8 mouse cellular contexts compared by ENCODE assay signal in the genomic region with DNA sequence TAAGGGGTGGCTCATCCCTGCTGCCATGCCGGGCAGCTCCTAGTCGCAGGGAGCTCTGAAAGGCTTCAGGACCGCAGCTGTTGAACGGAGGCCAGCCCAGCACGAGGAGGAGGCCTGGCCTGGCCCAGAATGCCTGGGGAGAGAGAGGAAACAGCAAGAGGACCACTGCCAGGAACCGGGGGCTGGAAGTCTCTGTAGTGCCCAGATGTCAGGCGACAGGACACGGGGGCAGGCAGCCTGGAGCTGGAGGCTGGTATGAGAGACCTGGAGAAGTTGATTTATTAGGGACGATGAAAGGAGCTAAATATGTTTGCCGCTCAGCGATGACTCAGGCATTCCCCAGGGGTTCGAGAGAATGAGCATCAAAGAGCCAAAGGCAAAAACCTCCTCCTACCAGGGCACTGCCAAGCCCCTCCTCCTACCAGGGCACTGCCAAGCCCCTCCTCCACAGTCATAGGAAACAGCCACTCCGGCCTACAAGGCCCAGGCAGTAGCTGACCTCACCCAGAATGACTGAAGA. TPM values are rescaled to one million over a fixed set of nuclear protein-coding genes. Genes with fewer than 3 reads are reported as not detected.
A peak's percentile ranks its signal among the peaks of the same experiment; 100 is the strongest.
DNase-seq lines count a peak whose midpoint lies in the region; ATAC-seq and TF ChIP-seq lines count a peak whose summit lies in the region.

No protein-coding gene starts in this region.

- H3K36me3 ChIP-seq in embryonic facial prominence, embryonic 15.5 days, result no peaks in the 10 kb centered on the region
- no peaks in the 10 kb centered on the region for H3K36me3 ChIP-seq in heart, embryonic 15.5 days
- no peaks in the 10 kb centered on the region for H3K36me3 ChIP-seq in kidney, postnatal 0 days (ENCODE audit: insufficient read depth, low read length)

- no peaks in the 10 kb centered on the region for H3K9me3 ChIP-seq in embryonic facial prominence, embryonic 15.5 days (replicated peaks)
- H3K9me3 ChIP-seq in heart, embryonic 15.5 days (replicated peaks), result no peaks in the 10 kb centered on the region
- H3K9me3 ChIP-seq in kidney, postnatal 0 days (replicated peaks; ENCODE audit: low read length), result no peaks in the 10 kb centered on the region

- no peak for TF ChIP-seq CTCF in kidney, postnatal 0 days (IDR thresholded peaks at IDR 0.05; ENCODE audit: low read depth)

- 0 out of 2 replicates have a peak overlapping the region, but pooled peaks have one; percentile 8 for H3K27ac ChIP-seq in embryonic facial prominence, embryonic 15.5 days (replicated peaks)
- H3K27ac ChIP-seq in heart, embryonic 15.5 days, result peak overlapping the region; percentile 48
- no peak overlapping the region for H3K27ac ChIP-seq in kidney, postnatal 0 days

- peaks cover 14% of the 10 kb centered on the region; the same call in 1 of the 2 replicates for H3K4me1 ChIP-seq in embryonic facial prominence, embryonic 15.5 days
- peaks cover 14% of the 10 kb centered on the region for H3K4me1 ChIP-seq in heart, embryonic 15.5 days (replicated peaks)
- no peaks in the 10 kb centered on the region for H3K4me1 ChIP-seq in kidney, postnatal 0 days (replicated peaks; ENCODE audit: insufficient read depth, low read length)

- no peak for ATAC-seq in embryonic facial prominence, embryonic 15.5 days (ENCODE audit: insufficient number of reproducible peaks, low FRiP score, low TSS enrichment, low read depth)
- peak; percentile 79 for ATAC-seq in heart, embryonic 15.5 days (replicated peaks; ENCODE audit: insufficient number of reproducible peaks, insufficient read depth, low FRiP score, low read depth)
- peak; percentile 72 for ATAC-seq in kidney, postnatal 0 days (replicated peaks; ENCODE audit: low FRiP score, low read depth)

- no peak overlapping the region for H3K9ac ChIP-seq in embryonic facial prominence, embryonic 15.5 days
- no peak overlapping the region for H3K9ac ChIP-seq in heart, embryonic 15.5 days
- H3K9ac ChIP-seq in kidney, postnatal 0 days (ENCODE audit: low read depth, low read length), result no peak overlapping the region

- no peak overlapping the region for H3K4me2 ChIP-seq in embryonic facial prominence, embryonic 15.5 days (replicated peaks)
- peak overlapping the region; percentile 31 for H3K4me2 ChIP-seq in heart, embryonic 15.5 days
- no peak overlapping the region for H3K4me2 ChIP-seq in kidney, postnatal 0 days (ENCODE audit: low read length)

- WGBS in embryonic facial prominence, embryonic 15.5 days, result 34% methylated on average over 13 of the region's 13 CpGs
- 27% methylated on average over 13 of the region's 13 CpGs for WGBS in heart, embryonic 15.5 days
- 30% methylated on average over 13 of the region's 13 CpGs for WGBS in kidney, postnatal 0 days

- H3K27me3 ChIP-seq in embryonic facial prominence, embryonic 15.5 days, result 0 out of 2 replicates have a peak, but pooled peaks cover 13% of the 10 kb centered on the region
- peaks cover 42% of the 10 kb centered on the region for H3K27me3 ChIP-seq in heart, embryonic 15.5 days
- H3K27me3 ChIP-seq in kidney, postnatal 0 days (ENCODE audit: insufficient read depth, low read length), result peaks cover 2% of the 10 kb centered on the region; the same call in 1 of the 2 replicates

- H3K4me3 ChIP-seq in embryonic facial prominence, embryonic 15.5 days (replicated peaks), result no peak overlapping the region
- H3K4me3 ChIP-seq in heart, embryonic 15.5 days, result no peak overlapping the region
- H3K4me3 ChIP-seq in kidney, postnatal 0 days (replicated peaks; ENCODE audit: low read depth, low read length), result no peak overlapping the region

- peak; percentile 34 to 53 for DNase-seq in right cerebral cortex, adult 2 months (ENCODE audit: low spot score in 2 of 2)
- no peak for DNase-seq in right cerebral cortex, postnatal 14 days
- DNase-seq in kidney, postnatal 0 days (ENCODE audit: low spot score), result peak; percentile 79
- DNase-seq in lung, postnatal 25 days (ENCODE audit: low spot score), result peak; percentile 87
- peak; percentile 66 for DNase-seq in telencephalon, adult 2 months (ENCODE audit: low read depth, low spot score)
- no peak for DNase-seq in thymus, postnatal 36 days

RNA-seq across cellular contexts. Expression of gene Cyth4, which starts 27.6 kb away (rescaled TPM):
- 13.8 and 14.3 TPM in 2 replicates for polyA plus RNA-seq in embryonic facial prominence, embryonic 15.5 days (2015; fragmentation: Nextera tagmentation; extraction: Ambion mirVana)
- polyA plus RNA-seq in heart, embryonic 15.5 days (2015; fragmentation: Nextera tagmentation; extraction: Ambion mirVana), result 5.5 and 11.7 TPM in 2 replicates
- 5.4 and 6.2 TPM in 2 replicates for polyA plus RNA-seq in kidney, postnatal 0 days (2015; fragmentation: Nextera tagmentation; extraction: Ambion mirVana)

RNA-seq across cellular contexts. Expression of gene Rac2, which starts 51.9 kb away (rescaled TPM):
- 34.6 and 37.1 TPM in 2 replicates for polyA plus RNA-seq in embryonic facial prominence, embryonic 15.5 days (2015; fragmentation: Nextera tagmentation; extraction: Ambion mirVana)
- 9.3 and 52.8 TPM in 2 replicates for polyA plus RNA-seq in heart, embryonic 15.5 days (2015; fragmentation: Nextera tagmentation; extraction: Ambion mirVana)
- 7.0 and 8.8 TPM in 2 replicates for polyA plus RNA-seq in kidney, postnatal 0 days (2015; fragmentation: Nextera tagmentation; extraction: Ambion mirVana)

Comparison
In these comparisons a context has a peak if more than half of its experiments do, and no peak if none do; other contexts are left out.
1. DNase-seq: peak in right cerebral cortex, adult 2 months (2 of 2), kidney, postnatal 0 days (single experiment), lung, postnatal 25 days (single experiment) and telencephalon, adult 2 months (single experiment); none in right cerebral cortex, postnatal 14 days (single experiment) and thymus, postnatal 36 days (0 of 2).